Mouse (Mus musculus): ENCODE data around the gene Rom1. TPM values are rescaled to one million over a fixed set of nuclear protein-coding genes. Genes with fewer than 3 reads are reported as not detected.
"Not testable (repeated sequence)": the region's sequence is repeated elsewhere in the genome, so short reads cannot be mapped to it uniquely, and the experiment has no call there.

Gene Rom1
- total RNA-seq (2021), result 10 to 100 TPM; 12.4 to 12.7 TPM
- long read RNA-seq, experiment 1, transcript Rom1-201 (3 exons, 1,517 nt), result major isoform, 6 of 6 reads
- long read RNA-seq, experiment 1, partial matches to known transcripts, result 0 of 6 reads
- long read RNA-seq, experiment 1, other reads (novel, unspliced or antisense), result 0 of 6 reads
- long read RNA-seq, experiment 2, transcript Rom1-201 (3 exons, 1,517 nt), result major isoform, 6 of 6 reads
- long read RNA-seq, experiment 2, partial matches to known transcripts, result 0 of 6 reads
- long read RNA-seq, experiment 2, other reads (novel, unspliced or antisense), result 0 of 6 reads

DNA sequence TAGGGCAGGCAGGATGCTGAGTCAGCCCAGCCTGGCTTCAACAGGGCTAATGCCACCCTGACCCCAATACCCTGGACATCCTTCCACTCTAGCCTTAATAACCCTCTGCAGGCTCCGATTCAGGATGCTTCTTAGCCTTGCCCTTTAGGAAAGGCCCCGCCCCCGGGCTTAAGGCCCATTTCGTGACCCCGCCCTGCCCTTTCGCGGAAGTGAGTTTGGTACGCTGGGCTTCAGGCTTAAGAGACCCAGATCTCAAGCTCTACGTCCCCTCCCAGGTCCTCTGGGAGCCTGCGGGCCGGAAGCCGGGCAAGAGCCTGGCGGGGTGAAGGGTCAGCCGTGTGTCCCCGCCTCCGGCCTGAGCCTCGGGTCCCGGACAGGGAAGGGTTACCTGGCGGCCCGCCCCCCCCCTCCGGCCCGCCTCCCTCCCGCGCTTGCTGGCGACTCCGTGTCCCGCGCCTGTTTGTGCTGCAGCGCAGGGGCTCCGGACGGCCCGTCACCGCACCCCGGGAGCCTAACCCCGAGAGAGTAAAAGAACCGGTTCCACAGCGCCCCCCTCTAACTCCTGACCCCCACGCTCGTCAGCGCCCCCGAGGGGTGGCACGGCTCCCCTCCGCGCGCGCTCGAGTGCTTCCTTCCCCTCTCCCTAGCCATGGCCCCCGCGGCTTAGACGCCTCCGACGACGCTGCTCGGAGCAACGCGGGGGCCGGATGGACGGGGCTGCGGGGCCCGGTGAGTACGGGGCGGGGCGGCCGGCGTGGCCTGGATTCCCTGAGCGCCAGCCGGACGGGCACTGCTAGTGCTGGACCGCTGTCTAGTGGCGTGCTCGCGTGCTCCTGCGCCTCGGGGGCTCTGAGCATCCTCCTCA, at the start of gene Rom1, which contains the start of gene Eml3:
Gene Rom1, minus strand, starts transcription at position 133 of the 865 bp plus-strand sequence.
Gene Eml3, plus strand, starts transcription at position 329 of the 865 bp plus-strand sequence.
- intact Hi-C loops (cut with DNase I), result no loop called here
- peak; percentile 91 to 94 for DNase-seq

DNA sequence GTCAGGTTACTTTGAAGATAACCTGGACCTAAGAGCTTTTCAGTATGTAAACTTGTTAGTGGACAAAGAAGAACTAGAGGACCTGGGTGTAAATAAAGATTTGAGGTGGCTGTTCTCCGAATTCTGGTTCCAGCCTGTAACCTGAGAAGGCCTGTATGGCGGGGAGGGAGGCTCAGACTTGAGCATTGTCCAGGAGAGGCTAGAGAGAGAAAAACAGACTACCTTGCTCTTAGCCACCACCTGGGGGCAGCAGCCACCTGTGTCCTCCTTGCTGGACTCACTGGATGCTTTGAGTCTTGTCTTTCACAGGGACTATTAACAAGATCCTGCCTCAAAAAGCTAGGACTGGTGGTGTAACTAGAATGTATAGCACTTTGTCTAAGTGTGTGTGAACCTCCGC, 47.4 kb upstream of the Rom1 start:
- intact Hi-C loops (cut with DNase I), result loop anchor here (1.0 to 5.0 kb wide), 3 partner anchors 107 to 134 kb away; no protein-coding TSS in a partner anchor

DNA sequence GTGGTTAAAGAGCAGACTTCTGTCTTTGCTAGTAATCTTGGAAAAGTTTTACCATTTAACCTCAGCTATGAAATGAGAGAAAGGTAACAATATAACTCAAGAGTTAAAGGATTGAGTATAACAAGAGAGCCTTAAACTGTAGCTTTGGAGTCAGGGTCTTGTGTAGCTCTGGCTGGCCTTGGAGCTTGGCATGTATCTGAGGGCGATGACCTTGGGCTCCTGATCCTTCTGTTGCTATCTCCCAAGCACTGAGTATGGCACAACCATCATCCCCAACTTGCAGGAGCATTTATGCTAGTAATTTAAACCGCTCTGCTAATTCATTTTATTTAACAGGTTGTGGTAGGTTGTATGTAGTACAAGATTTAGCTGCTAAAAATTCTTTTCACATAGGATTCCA, 46.3 kb upstream of the Rom1 start:
- intact Hi-C loops (cut with DNase I), result loop anchor here (5.0 kb wide), 1 partner anchor 118 kb away; no protein-coding TSS in a partner anchor
- no peak for DNase-seq

More for the DNA sequence above, 47.4 kb upstream of the Rom1 start:
- DNase-seq, result peak; percentile 65 to 71

DNA sequence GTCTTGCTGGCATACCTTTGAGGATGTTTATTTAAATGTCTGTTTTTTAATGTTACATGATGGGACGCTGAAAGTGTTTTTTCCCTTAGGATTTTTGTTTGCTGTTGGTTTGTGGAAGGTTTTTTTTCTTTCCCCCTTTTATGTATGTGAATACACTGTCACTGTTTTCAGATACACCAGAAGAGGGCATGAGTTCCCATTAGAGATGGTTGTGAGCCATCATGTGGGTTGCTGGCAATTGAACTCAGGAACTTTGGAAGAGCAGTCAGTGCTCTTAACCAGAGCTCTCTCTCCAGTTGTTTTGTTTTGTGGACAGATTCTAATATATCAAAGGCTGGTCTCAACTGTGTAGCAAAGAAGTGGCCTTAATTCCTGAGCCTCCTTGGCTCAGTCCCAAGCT, 45.5 kb upstream of the Rom1 start:
- intact Hi-C loops (cut with DNase I), result loop anchor here (5.0 kb wide), 1 partner anchor 117 kb away; no protein-coding TSS in a partner anchor
- no peak for DNase-seq

DNA sequence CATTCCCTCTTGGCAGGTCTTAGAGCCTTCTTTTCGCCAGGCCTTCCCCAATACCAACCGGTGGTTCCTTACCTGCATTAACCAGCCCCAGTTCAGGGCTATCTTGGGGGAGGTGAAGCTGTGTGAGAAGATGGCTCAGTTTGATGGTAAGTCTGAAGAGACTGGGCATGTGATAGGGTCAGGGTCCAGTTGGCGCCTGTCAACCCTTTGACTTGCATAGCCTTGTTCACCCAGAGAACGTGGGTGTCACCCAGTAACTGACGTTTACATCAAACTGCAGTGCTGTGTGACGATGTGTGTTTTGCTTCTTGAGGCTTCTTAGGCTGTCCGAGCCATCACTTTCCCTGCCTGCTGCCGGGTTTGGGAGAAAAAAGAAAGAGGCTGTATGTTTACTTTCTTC, 43.3 kb upstream of the Rom1 start:
- DNase-seq; intact Hi-C loops (cut with DNase I): not testable (repeated sequence)

DNA sequence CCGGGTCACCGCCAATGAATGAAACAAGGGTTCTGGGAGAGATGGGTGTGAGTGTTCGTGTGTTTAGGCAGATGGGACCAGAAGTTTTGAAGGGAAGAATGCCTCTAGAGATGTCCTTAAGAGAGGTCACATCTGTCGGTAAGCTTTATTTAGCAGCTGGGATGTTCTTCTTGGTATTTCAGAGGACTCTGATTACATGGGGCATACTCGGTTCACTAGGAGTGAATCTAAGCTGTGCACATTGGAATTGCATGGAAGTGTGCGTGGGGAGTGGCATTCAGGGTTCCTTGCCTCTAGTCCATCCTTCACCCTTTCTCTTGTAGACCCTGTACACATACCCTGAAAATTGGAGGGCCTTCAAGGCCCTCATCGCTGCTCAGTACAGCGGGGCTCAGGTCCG, 38.7 kb upstream of the Rom1 start:
- DNase-seq, result no peak
- intact Hi-C loops (cut with DNase I), result loop anchor here (5.0 kb wide), 1 partner anchor 126 kb away; no protein-coding TSS in a partner anchor

DNA sequence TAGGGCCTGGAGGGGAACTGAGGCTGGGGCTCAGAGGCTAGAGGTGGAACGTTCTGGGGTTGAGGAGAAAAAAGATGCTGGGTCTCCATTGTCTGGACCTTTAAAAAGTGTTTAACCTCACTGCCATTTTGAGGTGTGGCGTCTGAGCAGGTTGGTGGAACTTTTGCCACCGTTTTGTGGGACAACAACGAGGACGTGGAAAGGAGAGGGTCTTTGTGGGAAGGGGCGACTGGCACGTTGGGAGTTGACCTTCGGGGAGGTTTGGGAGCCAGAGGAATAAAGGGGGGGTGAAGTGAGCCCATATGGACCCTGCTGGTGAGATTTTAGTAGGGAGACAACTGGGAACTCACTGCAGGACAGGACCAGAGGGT, 38.2 kb upstream of the Rom1 start:
- no peak for DNase-seq
- intact Hi-C loops (cut with DNase I), result loop anchor here (5.0 kb wide), 1 partner anchor 125 kb away; no protein-coding TSS in a partner anchor

DNA sequence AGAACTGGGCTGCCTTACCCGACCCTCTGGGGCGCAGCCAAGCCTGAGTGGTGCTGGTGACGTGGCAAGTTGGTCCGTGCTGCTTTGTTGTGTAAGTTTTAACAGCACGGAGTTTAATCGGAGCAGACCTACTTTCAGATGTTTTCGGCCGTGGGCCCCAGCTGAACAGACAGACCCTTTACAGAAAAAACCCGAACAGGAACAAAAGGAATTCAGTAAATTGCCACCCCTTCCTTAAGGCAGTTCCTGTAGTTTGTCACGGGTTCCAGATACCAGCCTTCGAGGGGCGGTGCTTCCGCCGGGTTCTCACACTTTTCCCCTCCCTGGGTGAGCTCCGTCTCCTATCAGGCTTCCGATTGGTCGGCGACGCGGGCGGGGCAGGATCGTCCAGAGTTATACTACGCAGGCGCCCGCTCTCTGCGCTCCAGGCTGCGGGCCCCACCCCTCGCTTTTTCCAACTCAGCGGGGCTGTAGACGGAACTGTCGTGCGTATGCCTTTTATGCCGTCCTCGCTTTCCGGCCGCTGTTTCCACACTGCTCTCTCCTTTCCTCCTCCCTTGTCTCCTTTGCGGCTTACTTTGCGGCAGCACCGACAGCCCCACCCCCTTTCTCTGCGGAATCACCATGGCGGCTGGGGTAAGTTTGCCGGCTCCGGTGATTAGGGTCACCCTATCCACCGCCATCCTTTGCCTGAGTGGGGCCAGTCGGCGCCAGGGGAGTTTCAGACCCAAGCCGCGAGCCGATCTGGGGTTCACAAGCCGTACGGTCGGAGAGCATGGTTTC, 37.6 kb upstream of the Rom1 start, which contains the start of gene Eef1g:
Gene Eef1g, plus strand, starts transcription at position 452 of the 783 bp plus-strand sequence.
- intact Hi-C loops (cut with DNase I), result loop anchor here (5.0 kb wide), 1 partner anchor 124 kb away; no protein-coding TSS in a partner anchor
- DNase-seq, result peak; percentile 96 to 98

DNA sequence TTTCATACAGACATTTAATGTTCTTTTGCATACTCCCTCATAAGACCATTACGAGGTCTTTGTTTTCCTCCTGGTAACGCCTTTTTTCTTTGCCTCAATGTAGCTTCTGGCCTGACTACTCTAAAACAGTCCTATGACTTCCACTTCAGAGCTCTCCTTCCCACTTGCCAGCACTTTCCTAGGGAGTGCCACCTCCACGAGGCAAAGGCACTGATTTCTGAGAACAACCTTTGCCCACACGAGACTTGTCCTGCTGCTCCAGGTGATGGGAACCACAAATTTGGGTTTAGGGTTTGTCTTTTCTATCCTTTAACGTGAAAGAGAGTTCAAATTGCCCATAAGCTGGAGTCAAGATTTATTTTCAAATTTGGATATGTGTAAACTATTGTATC, 37.0 kb upstream of the Rom1 start:
- peak in 1 of 2 experiments; percentile 21 for DNase-seq
- intact Hi-C loops (cut with DNase I), result loop anchor here (5.0 kb wide), 1 partner anchor 124 kb away; no protein-coding TSS in a partner anchor

DNA sequence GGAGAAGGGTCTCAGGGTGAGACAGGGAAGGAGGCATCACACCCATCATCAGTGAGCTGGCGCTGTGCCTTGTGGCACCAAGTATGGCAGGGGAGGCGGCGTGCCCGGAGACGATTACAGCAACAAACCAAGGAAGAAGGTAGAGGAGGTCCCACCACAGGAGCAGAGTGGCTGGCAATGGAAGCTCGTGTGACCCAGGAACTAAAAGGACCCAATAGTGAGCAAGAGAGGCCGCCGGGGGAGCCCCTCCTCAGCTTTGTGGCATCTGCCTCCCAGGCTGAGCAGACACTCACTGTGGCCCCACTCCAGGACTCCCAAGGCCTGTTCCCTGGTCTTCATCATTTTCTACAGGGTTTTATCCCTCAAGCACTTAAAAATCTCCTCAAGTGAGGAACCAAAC, 36.6 kb upstream of the Rom1 start:
- intact Hi-C loops (cut with DNase I), result loop anchor here (5.0 kb wide), 1 partner anchor 123 kb away; no protein-coding TSS in a partner anchor
- DNase-seq, result peak in 1 of 2 experiments; percentile 26

DNA sequence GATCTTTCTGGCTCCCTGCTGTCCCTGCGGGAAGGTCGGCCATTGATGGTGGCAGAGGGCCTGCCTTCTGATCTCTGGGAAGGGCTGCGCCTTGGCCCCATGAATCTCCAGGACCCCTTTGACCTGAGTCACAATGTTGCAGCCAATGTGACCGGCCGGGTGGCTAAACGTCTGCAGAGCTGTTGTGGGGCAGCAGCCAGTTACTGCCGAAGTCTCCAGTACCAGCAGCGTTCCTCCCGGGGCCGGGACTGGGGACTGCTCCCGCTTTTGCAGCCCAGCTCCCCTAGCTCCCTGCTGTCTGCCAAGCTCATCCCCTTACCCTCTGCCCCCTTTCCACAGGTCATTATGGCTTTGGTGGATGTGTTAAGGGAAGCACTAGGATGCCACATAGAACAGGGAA, 35.9 kb upstream of the Rom1 start:
- DNase-seq, result no peak
- intact Hi-C loops (cut with DNase I), result loop anchor here (5.0 kb wide), 1 partner anchor 123 kb away; no protein-coding TSS in a partner anchor

DNA sequence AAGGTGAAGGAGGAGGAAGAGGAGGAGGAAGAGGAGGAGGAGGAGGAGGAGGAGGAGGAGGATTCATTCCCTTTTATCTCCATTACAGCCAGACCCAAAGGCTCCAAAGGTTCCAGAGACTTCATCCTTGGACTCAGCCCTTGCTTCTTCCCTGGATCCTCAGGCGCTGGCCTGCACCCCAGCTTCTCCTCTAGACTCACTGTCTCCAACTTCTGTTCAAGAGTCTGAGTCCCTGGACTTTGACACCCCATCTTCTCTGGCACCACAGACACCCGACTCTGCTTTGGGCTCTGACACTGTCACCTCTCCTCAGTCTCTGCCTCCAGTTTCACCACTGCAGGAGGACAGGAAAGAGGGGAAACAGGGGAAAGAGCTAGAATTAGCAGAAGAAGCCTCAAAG, 33.1 kb upstream of the Rom1 start:
- intact Hi-C loops (cut with DNase I), result no loop called here
- DNase-seq, result no peak

DNA sequence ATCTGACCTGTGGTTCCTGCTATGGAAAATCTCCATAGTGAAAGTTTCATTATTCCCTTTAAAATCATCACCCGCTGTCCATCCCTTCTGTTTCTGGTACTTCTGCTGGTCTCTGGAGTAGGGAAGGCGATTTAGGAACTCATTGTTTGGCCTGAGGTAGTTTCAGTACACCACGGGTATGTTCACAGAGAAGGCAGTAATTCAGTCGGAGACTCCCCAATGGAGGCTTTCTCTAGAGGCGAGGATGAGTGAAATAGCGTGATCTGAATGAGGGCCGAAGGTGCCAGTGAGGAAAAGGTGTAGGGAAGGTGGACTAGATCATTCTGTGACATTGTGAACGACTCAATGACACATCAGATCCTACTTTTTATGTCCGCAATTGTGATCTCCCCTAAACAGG, 25.0 kb upstream of the Rom1 start:
- no peak for DNase-seq
- intact Hi-C loops (cut with DNase I), result no loop called here

DNA sequence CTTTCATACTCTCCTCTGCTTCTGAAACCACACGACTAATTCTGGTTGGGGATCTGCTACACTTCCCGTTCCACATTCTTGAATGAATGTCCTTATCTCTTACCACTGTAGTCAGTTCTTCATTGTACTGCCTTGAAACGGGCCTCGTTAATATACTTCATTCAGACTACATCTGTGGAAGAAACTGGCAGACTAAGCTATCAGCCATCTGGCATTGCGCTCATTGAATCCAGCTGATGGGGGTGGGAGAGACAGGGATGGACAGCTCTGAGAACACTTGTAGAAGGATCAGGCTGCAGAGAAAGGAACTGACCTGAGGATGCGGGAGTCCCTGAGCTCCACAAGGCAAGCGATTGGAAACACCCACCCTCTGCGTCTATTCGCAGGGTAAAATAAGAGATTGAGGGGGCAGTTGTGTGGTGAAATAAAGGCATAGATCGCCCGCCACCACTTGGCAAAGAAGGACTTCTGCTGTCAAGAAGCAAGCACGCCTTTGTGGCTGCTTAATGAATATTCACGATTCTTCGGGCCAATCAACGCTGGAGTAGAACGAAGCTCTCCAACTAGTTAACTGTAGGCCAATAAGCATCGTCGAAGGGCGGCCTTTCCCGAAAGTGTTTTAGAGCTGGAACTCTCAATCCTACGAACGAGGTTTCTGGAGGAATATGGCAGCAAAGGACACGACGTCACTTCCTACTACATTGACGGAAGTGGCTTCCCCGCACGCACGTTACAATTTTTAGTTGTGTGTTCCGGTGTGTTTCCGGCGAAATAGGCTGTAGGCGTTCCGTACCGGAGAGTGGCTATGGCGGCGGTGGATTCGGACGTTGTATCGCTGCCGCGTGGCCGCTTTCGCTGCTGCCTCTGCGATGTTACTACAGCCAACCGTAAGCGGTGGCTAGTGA, 24.2 kb upstream of the Rom1 start, which contains the start of gene Tut1:
Gene Tut1, plus strand, starts transcription at position 713 of the 905 bp plus-strand sequence.
- DNase-seq, result peak; percentile 85 to 92
- intact Hi-C loops (cut with DNase I), result no loop called here

DNA sequence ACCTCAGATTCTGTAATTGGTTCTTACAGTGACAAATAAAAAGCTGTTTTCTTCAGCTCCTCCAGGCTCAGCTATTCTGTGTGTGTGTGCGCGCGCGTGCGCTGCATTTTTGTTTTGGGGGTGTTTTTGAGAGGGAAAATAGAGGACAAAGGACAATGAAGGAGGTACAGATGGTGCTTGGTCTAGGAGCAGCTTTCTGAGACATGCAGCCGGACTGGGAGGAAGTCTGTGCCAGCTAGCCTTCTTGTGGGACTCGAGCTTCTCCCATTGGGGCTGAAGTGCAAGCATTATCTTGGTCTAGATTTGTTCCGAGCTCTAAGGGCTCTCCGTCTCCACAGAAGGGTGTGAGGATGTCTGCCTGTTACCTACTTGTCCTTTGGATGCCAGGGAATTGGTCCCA, 23.1 kb upstream of the Rom1 start:
- intact Hi-C loops (cut with DNase I), result no loop called here
- DNase-seq, result no peak

DNA sequence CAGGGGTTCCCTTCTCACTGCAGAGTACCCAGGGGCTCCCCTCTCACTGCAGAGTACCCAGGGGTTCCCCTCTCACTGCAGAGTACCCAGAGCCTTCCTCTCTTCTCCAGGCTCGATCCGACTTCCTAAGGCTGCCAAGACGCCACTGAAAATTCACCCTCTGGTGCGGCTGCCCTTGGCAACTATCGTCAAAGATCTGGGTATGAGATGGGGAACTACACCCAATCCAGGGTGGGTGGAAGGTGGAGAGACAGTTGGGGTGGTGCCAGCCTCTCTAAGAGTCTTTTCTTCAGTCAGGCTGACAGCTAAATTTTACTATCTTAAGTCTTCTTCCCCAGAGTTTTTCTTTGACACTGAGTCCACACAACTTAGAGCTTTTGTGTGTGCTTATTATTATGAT, 21.0 kb upstream of the Rom1 start:
- intact Hi-C loops (cut with DNase I), result no loop called here
- DNase-seq, result no peak

DNA sequence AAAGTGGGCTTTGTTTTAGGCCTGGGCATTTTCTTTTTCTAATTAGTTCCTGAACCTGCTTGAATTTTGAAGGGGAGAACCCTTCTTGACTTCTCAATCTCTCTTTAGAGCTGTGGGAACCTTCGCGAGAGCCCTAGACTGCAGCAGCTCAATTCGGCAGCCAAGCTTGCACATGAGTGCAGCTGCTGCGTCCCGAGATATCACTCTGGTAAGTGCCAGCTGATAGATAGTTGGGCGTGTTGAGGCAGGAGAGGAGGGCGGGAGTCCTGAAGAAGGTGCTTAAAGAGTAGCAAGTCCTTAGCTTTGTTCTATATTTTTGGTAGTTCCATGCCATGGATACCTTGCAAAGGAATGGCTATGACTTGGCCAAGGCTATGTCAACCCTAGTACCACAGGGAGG, 17.8 kb upstream of the Rom1 start:
- intact Hi-C loops (cut with DNase I), result no loop called here
- DNase-seq, result no peak

DNA sequence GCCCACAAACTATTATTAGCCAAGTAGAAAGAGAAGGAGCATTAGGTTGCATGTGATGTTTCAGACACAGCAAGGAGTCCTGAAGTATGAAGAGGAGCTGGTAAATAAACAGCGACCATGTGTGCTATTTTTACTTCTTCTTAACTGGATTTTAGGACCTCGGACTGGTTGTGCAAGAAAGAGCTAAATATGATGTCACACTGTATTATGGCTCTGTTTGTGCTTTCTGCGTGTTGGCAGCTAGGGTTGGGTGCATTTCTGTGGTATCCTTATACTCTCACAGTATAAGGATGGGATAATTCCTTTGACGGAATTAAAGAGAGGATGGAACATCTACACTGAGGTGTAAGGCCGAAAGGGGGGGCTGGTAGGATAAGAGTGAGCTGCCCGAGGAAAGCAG, 16.1 kb upstream of the Rom1 start:
- intact Hi-C loops (cut with DNase I), result no loop called here
- no peak for DNase-seq

DNA sequence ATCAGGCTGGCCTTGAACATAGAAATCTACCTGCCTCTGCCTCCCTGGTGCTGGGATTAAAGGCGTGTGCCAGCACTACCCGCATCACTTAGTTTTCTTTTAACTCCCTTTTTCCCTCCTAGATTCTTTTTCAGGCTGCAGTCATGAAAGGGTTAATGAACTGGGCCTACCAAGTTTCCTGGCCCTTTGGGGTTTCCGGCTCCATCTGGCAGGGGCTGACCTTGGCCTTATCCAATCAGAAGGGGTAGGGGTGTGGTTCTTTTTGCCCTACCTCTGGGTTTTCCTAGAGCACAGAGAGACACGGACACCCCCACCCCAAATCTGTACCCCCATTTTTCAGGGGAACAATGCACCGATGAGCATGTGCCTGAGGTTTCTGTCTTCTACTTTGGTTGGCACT, 15.6 kb upstream of the Rom1 start:
- intact Hi-C loops (cut with DNase I), result loop anchor here (5.0 kb wide), 1 partner anchor 57 kb away; the partner anchor contains the start of genes 1810009A15Rik and Gm49416

More for the DNA sequence above, 15.6 kb upstream of the Rom1 start:
- DNase-seq, result peak; percentile 74 to 84

All from heart, postnatal 14 days (tissue).